Mouse (Mus musculus) ES-Bruce4 (cell line): Measurements from ENCODE around the gene Ar.

Source experiments
- CTCF ChIP-seq: IDR thresholded peaks from one replicate; pipeline ENCODE4 v1.8.1; 2011; ENCODE audit warnings: low read depth, low read length
- EP300 ChIP-seq: IDR thresholded peaks from 2 replicates; pipeline ENCODE4 v1.6.1; 2011; ENCODE audit warnings: low read depth, low read length; ENCODE audit not compliant: insufficient read depth
- POLR2A ChIP-seq: IDR thresholded peaks from one replicate; pipeline ENCODE4 v1.8.1; 2011; ENCODE audit warnings: low read length; ENCODE audit not compliant: insufficient read depth

GRCm38 (mm10) chrX:98245108-98245507, 96.5 kb downstream of the Ar start:
- TF ChIP-seq CTCF: no peak
- no peak for TF ChIP-seq POLR2A
- TF ChIP-seq EP300: no peak
